Mouse (Mus musculus): ENCODE measurements around the gene Olfr722.
"Not testable (repeated sequence)": the region's sequence is repeated elsewhere in the genome, so short reads cannot be mapped to it uniquely, and the experiment has no call there.

Olfr722 gene

DNA sequence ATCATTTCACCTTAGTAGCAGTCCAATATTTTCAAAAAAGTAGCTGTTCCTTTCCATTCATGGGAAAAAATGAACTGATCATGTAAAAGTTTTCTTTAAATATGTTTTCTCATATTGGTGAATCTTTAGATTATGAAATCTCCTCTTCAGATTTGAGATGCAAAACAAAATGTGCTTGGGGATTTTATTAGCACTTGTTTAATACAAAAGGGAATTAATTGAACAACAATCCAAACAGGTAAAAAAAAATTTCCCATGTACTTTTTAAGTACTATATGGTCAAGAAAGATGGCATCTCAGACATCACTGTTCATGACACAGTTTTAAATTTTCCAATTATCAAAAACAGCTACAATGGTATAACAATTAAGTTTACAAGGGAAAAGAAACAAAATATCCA lies at the start of gene Olfr722:
Gene Olfr722 (minus strand): TSS at position 101 of the 400 bp plus-strand sequence.
- no peak for DNase-seq (ENCODE audit: inconsistent ontology term)

DNA sequence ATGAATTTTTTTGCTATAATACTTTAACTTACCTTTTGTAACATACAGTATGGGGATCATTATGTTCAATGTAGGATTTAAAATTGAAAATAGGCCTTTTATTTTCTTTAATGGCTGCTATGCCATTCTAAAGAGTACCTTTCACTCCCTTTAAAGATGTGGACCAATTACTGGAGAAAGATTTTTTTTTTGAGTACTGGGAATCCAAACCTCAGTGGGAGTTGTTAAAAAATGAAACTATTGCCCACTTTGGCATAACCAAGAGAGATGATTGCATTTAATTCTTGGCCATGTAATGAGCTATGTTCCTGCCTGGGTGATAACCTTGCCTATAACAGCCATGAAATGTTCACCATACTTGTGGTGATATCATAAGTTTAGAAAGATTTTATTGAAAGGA lies 29.9 kb upstream of the Olfr722 start, which contains the start of gene Olfr723:
Gene Olfr723 (minus strand): TSS at position 101 of the 400 bp plus-strand sequence.
- not testable (repeated sequence) for DNase-seq (ENCODE audit: inconsistent ontology term)

GRCm38 (mm10) chr14:49860387-49860786 lies 41.4 kb downstream of the Olfr722 start:
- DNase-seq (ENCODE audit: inconsistent ontology term): peak; percentile 16
